Mouse (Mus musculus) cerebellum, adult 11 months (tissue): ENCODE data around the gene Trak2.
"Not testable (repeated sequence)": the region's sequence is repeated elsewhere in the genome, so short reads cannot be mapped to it uniquely, and the experiment has no call there.

Experiments
- DNase-seq: peaks from one replicate; pipeline ENCODE4 v3.0.0; 2022

Gene Trak2

GRCm38 (mm10) chr1:58885646-58886045, 87.6 kb downstream of the Trak2 start:
- no peak for DNase-seq

DNA sequence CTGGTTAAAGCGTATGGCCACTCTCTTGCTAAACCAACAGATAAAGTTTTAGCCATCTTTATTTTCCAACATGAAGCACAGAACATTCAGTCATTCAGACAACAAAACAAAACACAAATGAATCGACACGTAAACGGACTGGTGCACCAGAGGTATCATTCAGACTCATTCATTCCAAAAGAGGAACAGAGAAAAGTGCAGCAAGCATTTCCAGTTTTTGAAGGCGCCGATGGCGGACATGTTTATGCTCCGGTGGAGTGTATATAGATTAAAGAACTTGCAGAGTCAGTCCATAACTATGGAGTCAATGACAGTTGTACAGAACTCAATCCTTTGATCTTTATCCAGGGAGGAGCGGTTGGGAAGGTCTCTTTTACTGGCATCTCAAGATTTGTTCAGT, 90.0 kb downstream of the Trak2 start:
- DNase-seq: not testable (repeated sequence)

GRCm38 (mm10) chr1:58879291-58879690, 93.9 kb downstream of the Trak2 start:
- not testable (repeated sequence) for DNase-seq

- not testable (repeated sequence) for DNase-seq
Measured at GRCm38 (mm10) chr1:58876500-58876899, 96.7 kb downstream of the Trak2 start.

DNA sequence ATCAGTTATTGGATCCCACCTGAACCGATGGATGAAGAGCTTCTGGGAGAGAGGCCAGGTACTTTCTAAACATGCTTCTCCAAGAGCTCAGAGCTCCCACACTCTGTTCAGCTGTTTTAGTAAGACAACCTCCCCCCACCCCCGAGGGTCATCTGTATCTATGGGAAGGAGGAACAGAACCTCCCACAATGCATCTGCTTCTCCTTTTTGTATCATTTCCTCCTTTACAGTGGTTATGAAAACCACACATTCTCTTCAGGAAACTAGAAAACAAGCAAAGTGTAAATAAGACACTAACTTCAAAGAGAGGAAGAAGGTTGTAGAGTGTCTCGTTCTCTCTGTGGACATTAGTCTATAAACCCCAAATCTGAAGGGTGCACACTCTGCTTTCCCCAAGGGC, 112.6 kb downstream of the Trak2 start:
- not testable (repeated sequence) for DNase-seq

- DNase-seq: not testable (repeated sequence)
Measured at GRCm38 (mm10) chr1:58859738-58860365, 113.4 kb downstream of the Trak2 start.

DNA sequence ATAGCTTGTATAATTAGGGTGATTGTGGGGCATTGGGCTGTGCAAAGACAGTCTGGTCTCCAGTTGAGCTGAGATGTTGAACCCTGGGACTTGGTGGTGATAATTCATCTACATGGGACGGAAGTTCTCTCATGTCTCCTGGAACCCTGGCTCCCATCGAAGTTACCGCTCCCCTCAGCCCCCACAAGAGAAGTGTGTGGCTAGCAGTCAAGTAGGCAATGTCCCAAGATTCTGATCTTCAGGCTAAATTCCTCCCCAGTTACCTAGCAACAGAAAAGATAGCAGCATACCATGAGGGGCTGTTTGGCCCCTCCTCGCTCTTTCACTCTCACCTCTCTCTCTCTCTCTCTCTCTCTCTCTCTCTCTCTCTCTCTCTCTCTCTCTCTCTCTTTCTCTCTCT, 114.1 kb downstream of the Trak2 start:
- DNase-seq: not testable (repeated sequence)

DNA sequence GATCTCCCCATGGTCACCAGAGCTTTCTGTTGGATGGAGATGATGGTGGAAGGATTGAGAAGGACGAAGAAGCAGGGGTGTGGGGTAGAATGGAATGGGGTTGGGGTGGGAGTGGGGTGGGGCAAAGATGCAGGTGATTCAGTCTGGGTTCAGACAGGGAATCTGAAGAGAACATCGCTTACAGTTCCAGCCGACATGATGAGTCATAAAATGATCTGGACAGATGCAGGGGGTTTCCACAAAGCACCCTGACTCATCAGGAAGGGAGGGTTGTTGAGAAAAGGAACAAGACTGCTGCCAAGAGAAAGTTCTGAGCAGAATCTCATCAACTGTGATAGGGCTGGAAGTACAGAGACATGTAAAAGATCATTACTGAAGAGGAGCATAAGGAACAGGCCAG, 116.4 kb downstream of the Trak2 start:
- DNase-seq: not testable (repeated sequence)
